Mouse (Mus musculus) c-Kit-positive CD71-negative TER-119-negative erythroid progenitor cells, embryonic 14.5 days (primary cell): ENCODE results near the gene Traf3ip3.

Experiments used
- DNase-seq: peaks from one replicate; pipeline ENCODE4 v3.0.0-alpha.2; 2013; ENCODE audit warnings: low read depth

The Traf3ip3 gene

GRCm38 (mm10) chr1:193159613-193160012 lies 41.9 kb downstream of the Traf3ip3 start:
- DNase-seq = no peak

- DNase-seq = no peak
These were observed 42.3 kb downstream of the Traf3ip3 start for GRCm38 (mm10) chr1:193159163-193159562.

- DNase-seq = no peak
These were observed 44.4 kb downstream of the Traf3ip3 start for GRCm38 (mm10) chr1:193157111-193157492.

GRCm38 (mm10) chr1:193156316-193157110 lies 45.0 kb downstream of the Traf3ip3 start:
- DNase-seq = no peak

GRCm38 (mm10) chr1:193153561-193153960 lies 47.9 kb downstream of the Traf3ip3 start:
- no peak for DNase-seq

- DNase-seq = no peak
These were observed 48.6 kb downstream of the Traf3ip3 start, which contains the start of gene Irf6 for GRCm38 (mm10) chr1:193152872-193153271. Gene Irf6 (plus strand): TSS chr1:193153111.

- no peak for DNase-seq
These were observed 50.4 kb downstream of the Traf3ip3 start for GRCm38 (mm10) chr1:193151134-193151533.

GRCm38 (mm10) chr1:193149231-193149630 lies 52.3 kb downstream of the Traf3ip3 start:
- DNase-seq = no peak

GRCm38 (mm10) chr1:193146416-193146815 lies 55.1 kb downstream of the Traf3ip3 start:
- DNase-seq = no peak

- no peak for DNase-seq
These were observed 56.4 kb downstream of the Traf3ip3 start for GRCm38 (mm10) chr1:193145101-193145500.

GRCm38 (mm10) chr1:193144516-193144915 lies 57.0 kb downstream of the Traf3ip3 start:
- DNase-seq = no peak

- DNase-seq = no peak
These were observed 58.9 kb downstream of the Traf3ip3 start for GRCm38 (mm10) chr1:193142517-193143062.

- no peak for DNase-seq
These were observed 60.4 kb downstream of the Traf3ip3 start for GRCm38 (mm10) chr1:193141118-193141517.

- no peak for DNase-seq
These were observed 62.8 kb downstream of the Traf3ip3 start for GRCm38 (mm10) chr1:193138669-193139068.

GRCm38 (mm10) chr1:193138087-193138486 lies 63.4 kb downstream of the Traf3ip3 start:
- no peak for DNase-seq

- DNase-seq = no peak
These were observed 67.8 kb downstream of the Traf3ip3 start for GRCm38 (mm10) chr1:193133726-193134125.

- DNase-seq = no peak
These were observed 69.1 kb downstream of the Traf3ip3 start for GRCm38 (mm10) chr1:193132385-193132784.

- DNase-seq = no peak
These were observed 70.1 kb downstream of the Traf3ip3 start for GRCm38 (mm10) chr1:193131311-193131948.

GRCm38 (mm10) chr1:193130839-193131238 lies 70.7 kb downstream of the Traf3ip3 start:
- DNase-seq = no peak

GRCm38 (mm10) chr1:193130456-193130825 lies 71.1 kb downstream of the Traf3ip3 start:
- DNase-seq = no peak

- peak; percentile 99 for DNase-seq
These were observed 71.6 kb downstream of the Traf3ip3 start, which contains the start of gene Diexf for GRCm38 (mm10) chr1:193129786-193130455. Gene Diexf (minus strand): TSS chr1:193130272.

GRCm38 (mm10) chr1:193129321-193129720 lies 72.2 kb downstream of the Traf3ip3 start:
- DNase-seq = no peak

- no peak for DNase-seq
These were observed 73.4 kb downstream of the Traf3ip3 start for GRCm38 (mm10) chr1:193128055-193128454.
